Mouse (Mus musculus) brain, embryonic 18.5 days (tissue): ENCODE measurements around the gene Zfp963.
A peak's percentile ranks its signal among the peaks of the same experiment; 100 is the strongest.
"Not testable (repeated sequence)": the region's sequence is repeated elsewhere in the genome, so short reads cannot be mapped to it uniquely, and the experiment has no call there.

Experiments used
- DNase-seq: peaks from one replicate; pipeline ENCODE4 v3.0.0-alpha.2; 2012; ENCODE audit warnings: low read depth, low spot score

The Zfp963 gene

GRCm38 (mm10) chr8:69740763-69741162, 9.0 kb downstream of the Zfp963 start:
- DNase-seq, result no peak

GRCm38 (mm10) chr8:69735495-69735894, 14.3 kb downstream of the Zfp963 start:
- no peak for DNase-seq

- no peak for DNase-seq
These were observed 32.6 kb downstream of the Zfp963 start for GRCm38 (mm10) chr8:69717232-69717580.

GRCm38 (mm10) chr8:69716403-69717231, 33.2 kb downstream of the Zfp963 start:
- peak; percentile 100 for DNase-seq

GRCm38 (mm10) chr8:69715366-69715765, 34.4 kb downstream of the Zfp963 start:
- DNase-seq, result no peak

GRCm38 (mm10) chr8:69713516-69713915, 36.3 kb downstream of the Zfp963 start:
- no peak for DNase-seq

GRCm38 (mm10) chr8:69710624-69711023, 39.1 kb downstream of the Zfp963 start, which contains the start of gene Zfp869:
Gene Zfp869 (minus strand): TSS chr8:69710724.
- not testable (repeated sequence) for DNase-seq

- DNase-seq, result no peak
These were observed 48.0 kb downstream of the Zfp963 start for GRCm38 (mm10) chr8:69701810-69702209.
